Mouse (Mus musculus): ENCODE data around the gene Slc17a2. TPM values are rescaled to one million over a fixed set of nuclear protein-coding genes. Genes with fewer than 3 reads are reported as not detected.

Slc17a2 gene
- 1.4 TPM in 1 of 2 replicates, not detected in the other for polyA plus RNA-seq (2011; ENCODE audit: insufficient read depth, insufficient read length, low replicate concordance, missing spikeins)

DNA sequence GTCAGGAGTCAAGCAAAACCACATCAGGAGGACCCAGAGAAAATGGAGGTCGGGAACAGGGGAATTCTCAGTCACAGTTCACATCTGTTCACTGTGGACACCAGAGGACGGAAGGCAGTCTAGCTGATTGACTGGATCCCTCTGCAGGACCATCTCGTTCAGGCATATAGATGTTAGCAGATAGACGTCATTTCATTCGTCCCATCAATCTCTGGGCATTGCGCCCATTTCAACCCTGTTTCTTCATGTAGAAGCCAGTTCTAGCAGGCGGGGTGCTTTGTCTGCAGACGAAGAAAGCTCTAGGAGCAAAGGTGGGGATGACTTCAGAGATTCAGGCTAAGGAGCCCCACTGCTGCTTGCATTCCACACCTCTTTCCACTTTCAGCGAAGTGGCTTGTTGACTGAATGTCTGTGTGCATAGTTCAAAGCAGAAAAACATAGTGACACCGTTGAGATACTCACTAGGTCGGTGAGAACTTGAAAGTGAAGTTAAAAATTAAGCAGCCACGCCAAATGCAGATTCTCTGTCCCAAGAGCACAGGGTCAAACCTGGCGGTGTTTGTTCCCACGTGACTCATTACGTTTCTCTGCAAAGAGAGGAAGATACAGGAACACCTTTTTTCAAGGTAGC is at the start of gene Slc17a2:
TSS of gene Slc17a2 (plus strand) at position 572 of the 631 bp plus-strand sequence.
- WGBS, result 81% methylated on average over 15 of the region's 15 CpGs
- no peaks in the 10 kb centered on the region for H3K4me1 ChIP-seq (ENCODE audit: control insufficient read depth, insufficient read depth, low read length)
- TF ChIP-seq CTCF (IDR thresholded peaks at IDR 0.05; ENCODE audit: control insufficient read depth, insufficient read depth, low read length) (no peak), POLR2A (IDR thresholded peaks at IDR 0.05; ENCODE audit: borderline replicate concordance, control insufficient read depth, low read depth, low read length) (no peak)
- no peak within 1 kb of the TSS for H3K4me3 ChIP-seq (replicated peaks; ENCODE audit: control insufficient read depth, low read depth, low read length)
- no peak within 1 kb of the TSS for H3K27ac ChIP-seq (ENCODE audit: control insufficient read depth, insufficient read depth, low read depth, low read length, poor library complexity)

DNA sequence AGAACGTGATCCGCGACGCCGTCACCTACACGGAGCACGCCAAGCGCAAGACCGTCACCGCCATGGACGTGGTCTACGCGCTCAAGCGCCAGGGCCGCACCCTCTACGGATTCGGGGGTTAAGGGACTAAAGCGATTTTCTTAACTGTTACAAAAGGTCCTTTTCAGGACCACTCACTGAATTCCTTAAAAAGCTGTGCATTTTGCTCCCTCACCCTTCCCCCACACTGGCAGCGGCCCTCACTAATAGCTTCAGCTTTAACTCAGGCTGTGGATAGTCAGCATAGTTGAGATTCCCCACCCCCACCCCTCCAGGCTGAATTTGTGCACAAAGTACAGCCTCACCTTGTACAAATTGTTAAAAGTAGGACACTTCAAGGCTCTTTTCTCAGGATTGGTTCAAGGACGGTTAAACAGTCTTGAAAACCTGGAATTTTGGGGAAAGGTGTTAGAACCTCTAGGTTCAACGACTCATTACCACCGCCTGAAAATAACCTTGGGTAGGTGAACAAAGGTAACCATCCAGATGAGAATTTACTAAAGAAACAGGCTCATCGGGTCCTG is 49.5 kb upstream of the Slc17a2 start:
- no peak for TF ChIP-seq CTCF (IDR thresholded peaks at IDR 0.05; ENCODE audit: control insufficient read depth, insufficient read depth, low read length)
- TF ChIP-seq POLR2A (IDR thresholded peaks at IDR 0.05; ENCODE audit: borderline replicate concordance, control insufficient read depth, low read depth, low read length), result peak; percentile 94; the same call in 1 of the 2 replicates
- H3K4me3 ChIP-seq (replicated peaks; ENCODE audit: control insufficient read depth, low read depth, low read length), result peak overlapping the region; percentile 49
- peak overlapping the region; percentile 98 for H3K27ac ChIP-seq (ENCODE audit: control insufficient read depth, insufficient read depth, low read depth, low read length, poor library complexity)
- peaks cover 2% of the 10 kb centered on the region; the same call in 1 of the 2 replicates for H3K4me1 ChIP-seq (ENCODE audit: control insufficient read depth, insufficient read depth, low read length)
- under 1% methylated on average over 19 of the region's 23 CpGs for WGBS

DNA sequence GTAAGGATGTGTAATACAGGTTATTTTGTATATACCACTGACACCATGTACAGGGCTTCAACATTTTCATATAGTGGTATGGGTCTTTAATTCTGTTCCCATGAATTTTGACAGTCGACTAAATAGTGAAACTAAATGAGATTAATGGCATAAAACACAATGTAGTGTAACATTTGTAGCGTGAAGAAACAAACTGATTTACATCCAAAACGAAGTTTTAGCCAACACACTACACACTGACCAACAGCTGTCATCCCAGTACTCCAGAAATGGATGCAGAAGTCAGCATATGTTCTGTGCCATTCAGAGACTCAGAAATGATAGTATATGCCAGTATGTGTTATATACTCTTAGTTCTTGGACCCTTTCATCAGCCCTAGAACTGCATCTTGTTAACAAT is 48.9 kb upstream of the Slc17a2 start:
- Histone ChIP-seq H3K4me3 (replicated peaks; ENCODE audit: control insufficient read depth, low read depth, low read length) (no peak overlapping the region), H3K27ac (ENCODE audit: control insufficient read depth, insufficient read depth, low read depth, low read length, poor library complexity) (no peak overlapping the region), H3K4me1 (ENCODE audit: control insufficient read depth, insufficient read depth, low read length) (peaks cover 2% of the 10 kb centered on the region; the same call in 1 of the 2 replicates)
- TF ChIP-seq POLR2A (IDR thresholded peaks at IDR 0.05; ENCODE audit: borderline replicate concordance, control insufficient read depth, low read depth, low read length), result no peak
- TF ChIP-seq CTCF (IDR thresholded peaks at IDR 0.05; ENCODE audit: control insufficient read depth, insufficient read depth, low read length), result no peak
- WGBS, result 40% methylated on average over 3 of the region's 3 CpGs

- no peak overlapping the region for H3K4me3 ChIP-seq (replicated peaks; ENCODE audit: control insufficient read depth, low read depth, low read length)
- H3K4me1 ChIP-seq (ENCODE audit: control insufficient read depth, insufficient read depth, low read length), result peaks cover 2% of the 10 kb centered on the region; the same call in 1 of the 2 replicates
- WGBS, result 90% methylated on average over 3 of the region's 3 CpGs
- no peak for TF ChIP-seq POLR2A (IDR thresholded peaks at IDR 0.05; ENCODE audit: borderline replicate concordance, control insufficient read depth, low read depth, low read length)
- no peak for TF ChIP-seq CTCF (IDR thresholded peaks at IDR 0.05; ENCODE audit: control insufficient read depth, insufficient read depth, low read length)
- H3K27ac ChIP-seq (ENCODE audit: control insufficient read depth, insufficient read depth, low read depth, low read length, poor library complexity), result no peak overlapping the region
Observed at GRCm38 (mm10) chr13:23759251-23759771, 47.5 kb upstream of the Slc17a2 start.

- peak overlapping the region; percentile 56; the same call in 1 of the 2 replicates for H3K27ac ChIP-seq (ENCODE audit: control insufficient read depth, insufficient read depth, low read depth, low read length, poor library complexity)
- 38% methylated on average over 1 of the region's 1 CpGs for WGBS
- TF ChIP-seq CTCF (IDR thresholded peaks at IDR 0.05; ENCODE audit: control insufficient read depth, insufficient read depth, low read length) (no peak), POLR2A (IDR thresholded peaks at IDR 0.05; ENCODE audit: borderline replicate concordance, control insufficient read depth, low read depth, low read length) (no peak)
- H3K4me3 ChIP-seq (replicated peaks; ENCODE audit: control insufficient read depth, low read depth, low read length), result peak overlapping the region; percentile 3
- H3K4me1 ChIP-seq (ENCODE audit: control insufficient read depth, insufficient read depth, low read length), result peaks cover 2% of the 10 kb centered on the region; the same call in 1 of the 2 replicates
Observed at GRCm38 (mm10) chr13:23759916-23760239, 46.9 kb upstream of the Slc17a2 start.

DNA sequence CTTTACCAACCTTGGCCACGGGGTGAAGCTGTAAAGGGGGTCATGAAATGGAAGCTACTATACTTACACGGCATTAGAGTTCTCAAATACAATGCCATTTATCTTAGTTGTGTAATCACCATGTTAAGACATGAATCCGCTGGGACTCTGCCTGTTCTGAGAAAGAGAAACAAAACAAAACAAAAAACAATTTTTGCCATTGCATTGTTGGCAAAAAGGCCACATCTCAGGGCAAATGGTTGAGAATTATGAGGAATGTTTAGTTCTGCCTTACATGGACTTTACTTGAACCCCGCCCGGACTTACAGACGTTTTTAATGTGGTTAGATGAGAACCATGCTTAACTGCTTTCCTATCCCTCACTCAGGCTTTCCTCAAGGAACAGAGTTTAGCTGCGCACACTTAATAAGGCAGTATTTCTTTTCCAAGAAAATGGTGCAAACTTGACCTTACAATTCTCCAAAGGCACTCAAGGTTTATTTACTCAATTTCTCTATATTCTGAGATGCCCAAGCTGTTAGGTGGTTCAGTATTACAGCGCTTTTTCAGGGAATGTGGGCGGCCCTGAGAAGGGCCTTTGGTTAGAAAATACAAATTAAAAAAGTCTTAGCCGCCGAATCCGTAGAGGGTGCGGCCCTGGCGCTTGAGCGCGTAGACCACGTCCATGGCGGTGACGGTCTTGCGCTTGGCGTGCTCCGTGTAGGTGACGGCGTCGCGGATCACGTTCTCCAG is 46.4 kb upstream of the Slc17a2 start:
- TF ChIP-seq CTCF (IDR thresholded peaks at IDR 0.05; ENCODE audit: control insufficient read depth, insufficient read depth, low read length) (no peak), POLR2A (IDR thresholded peaks at IDR 0.05; ENCODE audit: borderline replicate concordance, control insufficient read depth, low read depth, low read length) (no peak)
- under 1% methylated on average over 23 of the region's 27 CpGs for WGBS
- H3K4me1 ChIP-seq (ENCODE audit: control insufficient read depth, insufficient read depth, low read length), result peaks cover 2% of the 10 kb centered on the region; the same call in 1 of the 2 replicates
- peak overlapping the region; percentile 99 for H3K27ac ChIP-seq (ENCODE audit: control insufficient read depth, insufficient read depth, low read depth, low read length, poor library complexity)
- H3K4me3 ChIP-seq (replicated peaks; ENCODE audit: control insufficient read depth, low read depth, low read length), result peak overlapping the region; percentile 49

DNA sequence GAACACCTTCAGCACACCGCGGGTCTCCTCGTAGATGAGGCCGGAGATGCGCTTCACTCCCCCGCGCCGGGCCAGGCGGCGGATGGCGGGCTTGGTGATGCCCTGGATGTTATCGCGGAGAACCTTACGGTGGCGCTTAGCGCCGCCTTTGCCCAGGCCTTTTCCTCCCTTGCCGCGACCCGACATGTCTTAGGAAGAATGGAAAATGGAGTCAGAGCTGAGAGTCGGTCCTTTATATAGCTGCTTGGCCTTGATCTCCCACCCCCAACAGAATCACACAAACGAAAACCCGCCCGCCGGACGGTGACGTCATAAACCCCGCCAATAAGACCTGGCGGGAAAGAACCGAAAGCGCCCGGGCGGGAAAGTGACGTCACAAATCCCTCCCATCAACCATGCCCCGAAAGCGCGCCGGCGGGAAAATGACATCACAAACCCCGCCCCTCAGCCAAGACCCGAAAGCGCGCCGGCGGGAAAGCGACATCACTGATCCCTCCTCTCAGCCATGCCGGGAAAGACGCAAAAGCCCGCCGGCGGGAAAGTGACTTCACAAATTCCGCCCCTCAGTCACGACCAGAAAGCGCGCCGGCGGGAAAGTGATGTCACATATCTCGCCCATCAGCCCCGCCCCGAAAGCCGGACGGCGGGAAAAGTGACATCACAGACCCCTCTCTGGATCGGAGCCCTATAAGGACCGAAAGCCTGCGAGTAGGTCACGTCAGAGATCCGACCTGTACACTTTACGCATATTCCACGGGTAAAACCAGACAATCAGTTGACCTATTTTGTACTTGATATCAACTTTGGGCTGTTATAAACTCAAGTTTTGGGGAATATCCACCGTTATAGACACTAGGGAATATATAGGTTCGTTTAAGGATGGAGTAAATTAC is 45.6 kb upstream of the Slc17a2 start, which contains the start of gene Hist1h4a:
TSS of gene Hist1h4a (minus strand) at position 259 of the 893 bp plus-strand sequence.
- TF ChIP-seq CTCF (IDR thresholded peaks at IDR 0.05; ENCODE audit: control insufficient read depth, insufficient read depth, low read length) (no peak), POLR2A (IDR thresholded peaks at IDR 0.05; ENCODE audit: borderline replicate concordance, control insufficient read depth, low read depth, low read length) (peak; percentile 93)
- Histone ChIP-seq H3K4me3 (replicated peaks; ENCODE audit: control insufficient read depth, low read depth, low read length) (peak within 1 kb of the TSS; percentile 66), H3K27ac (ENCODE audit: control insufficient read depth, insufficient read depth, low read depth, low read length, poor library complexity) (peak within 1 kb of the TSS; percentile 99), H3K4me1 (ENCODE audit: control insufficient read depth, insufficient read depth, low read length) (no peaks in the 10 kb centered on the region; the same call in 1 of the 2 replicates)
- under 1% methylated on average over 67 of the region's 72 CpGs for WGBS
